8 mouse cellular contexts compared by ENCODE assay signal in the genomic region with DNA sequence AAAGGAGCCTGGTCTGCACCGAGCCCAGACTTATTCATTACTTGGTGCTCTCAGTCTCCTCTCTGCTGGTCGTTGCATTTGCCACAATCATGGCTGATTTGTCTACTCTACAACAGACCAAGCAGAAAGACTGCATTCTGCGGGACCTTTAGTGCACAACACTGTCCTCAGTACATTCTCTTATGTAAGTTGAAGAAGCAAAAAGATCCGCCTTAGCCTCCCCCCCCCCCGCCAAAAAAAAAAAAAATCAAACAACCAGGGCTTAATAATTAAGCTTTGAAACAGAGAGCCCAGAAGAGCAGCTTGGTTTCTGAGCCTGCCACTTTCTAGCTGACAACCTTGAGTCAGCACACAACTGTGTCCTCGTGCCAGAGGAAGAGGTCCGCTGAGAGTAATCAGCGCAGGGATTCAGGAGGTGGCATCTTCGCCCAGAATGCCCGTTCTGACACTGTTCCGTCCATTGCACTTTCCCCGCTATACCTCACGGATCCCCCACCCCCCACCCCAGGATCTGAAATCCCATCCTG. TPM values are rescaled to one million over a fixed set of nuclear protein-coding genes. Genes with fewer than 3 reads are reported as not detected.
A peak's percentile ranks its signal among the peaks of the same experiment; 100 is the strongest.
DNase-seq lines count a peak whose midpoint lies in the region; ATAC-seq and TF ChIP-seq lines count a peak whose summit lies in the region.

No protein-coding gene starts in this region.

- 5% methylated on average over 13 of the region's 13 CpGs for whole genome bisulfite sequencing in lung, embryonic 14.5 days
- WGBS in embryonic facial prominence, embryonic 12.5 days, result 8% methylated on average over 13 of the region's 13 CpGs
- WGBS in midbrain, embryonic 13.5 days, result 7% methylated on average over 13 of the region's 13 CpGs

- H3K27ac ChIP-seq in lung, embryonic 14.5 days (ENCODE audit: low read depth), result no peak overlapping the region
- H3K27ac ChIP-seq in embryonic facial prominence, embryonic 12.5 days, result 0 out of 2 replicates have a peak overlapping the region, but pooled peaks have one; percentile 41
- 0 out of 2 replicates have a peak overlapping the region, but pooled peaks have one; percentile 22 for H3K27ac ChIP-seq in midbrain, embryonic 13.5 days

- peak overlapping the region; percentile 93 for H3K4me3 ChIP-seq in lung, embryonic 14.5 days (ENCODE audit: low read depth, low read length)
- peak overlapping the region; percentile 90 for H3K4me3 ChIP-seq in embryonic facial prominence, embryonic 12.5 days
- H3K4me3 ChIP-seq in midbrain, embryonic 13.5 days (replicated peaks), result peak overlapping the region; percentile 88

- no peaks in the 10 kb centered on the region for H3K27me3 ChIP-seq in lung, embryonic 14.5 days (ENCODE audit: insufficient read depth, low read length)
- H3K27me3 ChIP-seq in embryonic facial prominence, embryonic 12.5 days, result no peaks in the 10 kb centered on the region
- H3K27me3 ChIP-seq in midbrain, embryonic 13.5 days, result no peaks in the 10 kb centered on the region

- H3K9ac ChIP-seq in lung, embryonic 14.5 days, result peak overlapping the region; percentile 85
- peak overlapping the region; percentile 79 for H3K9ac ChIP-seq in embryonic facial prominence, embryonic 12.5 days
- H3K9ac ChIP-seq in midbrain, embryonic 13.5 days (replicated peaks), result peak overlapping the region; percentile 80

- H3K4me1 ChIP-seq in lung, embryonic 14.5 days (ENCODE audit: insufficient read depth), result peaks cover 5% of the 10 kb centered on the region; the same call in 1 of the 2 replicates
- peaks cover 9% of the 10 kb centered on the region for H3K4me1 ChIP-seq in embryonic facial prominence, embryonic 12.5 days
- peaks cover 14% of the 10 kb centered on the region for H3K4me1 ChIP-seq in midbrain, embryonic 13.5 days (replicated peaks)

- H3K4me2 ChIP-seq in lung, embryonic 14.5 days, result peak overlapping the region; percentile 74
- H3K4me2 ChIP-seq in embryonic facial prominence, embryonic 12.5 days (replicated peaks), result peak overlapping the region; percentile 77
- peak overlapping the region; percentile 80 for H3K4me2 ChIP-seq in midbrain, embryonic 13.5 days (replicated peaks)

- peaks cover 29% of the 10 kb centered on the region for H3K36me3 ChIP-seq in lung, embryonic 14.5 days (ENCODE audit: insufficient read depth)
- peaks cover 33% of the 10 kb centered on the region for H3K36me3 ChIP-seq in embryonic facial prominence, embryonic 12.5 days
- H3K36me3 ChIP-seq in midbrain, embryonic 13.5 days, result peaks cover 33% of the 10 kb centered on the region

- H3K9me3 ChIP-seq in lung, embryonic 14.5 days (ENCODE audit: low read depth, low read length), result no peaks in the 10 kb centered on the region
- H3K9me3 ChIP-seq in embryonic facial prominence, embryonic 12.5 days, result no peaks in the 10 kb centered on the region
- no peaks in the 10 kb centered on the region for H3K9me3 ChIP-seq in midbrain, embryonic 13.5 days

- TF ChIP-seq CTCF in lung, embryonic 14.5 days (IDR thresholded peaks at IDR 0.05; ENCODE audit: low read depth), result no peak

- ATAC-seq in lung, embryonic 14.5 days (ENCODE audit: insufficient read depth), result peak; percentile 6; the same call in 1 of the 2 replicates
- no peak for ATAC-seq in embryonic facial prominence, embryonic 12.5 days (ENCODE audit: insufficient number of reproducible peaks, insufficient read depth, low FRiP score, low TSS enrichment)
- peak; percentile 29 for ATAC-seq in midbrain, embryonic 13.5 days

- DNase-seq in lung, embryonic 14.5 days, result peak; percentile 19
- no peak for DNase-seq in lung, postnatal 14 days
- DNase-seq in kidney, adult 9 months, result peak; percentile 50
- no peak for DNase-seq in frontal cortex, postnatal 36 days (ENCODE audit: low spot score in 2 of 2)
- no peak for DNase-seq in embryo, embryonic 9.5 days (ENCODE audit: extremely low spot score)
- no peak for DNase-seq in cerebellum, postnatal 10 days

RNA-seq across cellular contexts. Expression of a gene that starts 0.6 kb away (rescaled TPM):
- polyA plus RNA-seq in lung, embryonic 14.5 days (2014; fragmentation: Nextera tagmentation; extraction: Ambion mirVana), result 17.3 and 19.5 TPM in 2 replicates
- polyA plus RNA-seq in embryonic facial prominence, embryonic 12.5 days (2016; fragmentation: Nextera tagmentation; extraction: Ambion mirVana), result 22.2 and 24.9 TPM in 2 replicates
- 21.1 and 23.0 TPM in 2 replicates for polyA plus RNA-seq in midbrain, embryonic 13.5 days (2015; fragmentation: Nextera tagmentation; extraction: Ambion mirVana)

RNA-seq across cellular contexts. Expression of a gene that starts 0.6 kb away (rescaled TPM):
- polyA plus RNA-seq in lung, embryonic 14.5 days (2014; fragmentation: Nextera tagmentation; extraction: Ambion mirVana), result 1,236 and 1,354 TPM in 2 replicates
- polyA plus RNA-seq in embryonic facial prominence, embryonic 12.5 days (2016; fragmentation: Nextera tagmentation; extraction: Ambion mirVana), result 1,139 and 1,150 TPM in 2 replicates
- polyA plus RNA-seq in midbrain, embryonic 13.5 days (2015; fragmentation: Nextera tagmentation; extraction: Ambion mirVana), result 677 and 688 TPM in 2 replicates

Comparison
In these comparisons a context has a peak if more than half of its experiments do, and no peak if none do; other contexts are left out.
1. DNase-seq: peak in lung, embryonic 14.5 days (single experiment) and kidney, adult 9 months (single experiment); none in lung, postnatal 14 days (single experiment), frontal cortex, postnatal 36 days (0 of 2), embryo, embryonic 9.5 days (single experiment) and cerebellum, postnatal 10 days (0 of 2).
2. Peak in every context shown above with its lines, with median percentiles within 50 percentile points of each other: H3K4me2 ChIP-seq, H3K4me3 ChIP-seq and H3K9ac ChIP-seq.